Mouse (Mus musculus): ENCODE data around the gene Serpinb6c. TPM values are rescaled to one million over a fixed set of nuclear protein-coding genes. Genes with fewer than 3 reads are reported as not detected.

Gene Serpinb6c
- polyA plus RNA-seq (2015; fragmentation: Nextera tagmentation; extraction: Ambion mirVana): 0.86 and 3.1 TPM in 2 replicates

GRCm38 (mm10) chr13:33905176-33905954 is at the start of gene Serpinb6c:
TSS of gene Serpinb6c (minus strand) at chr13:33905708.

DNA sequence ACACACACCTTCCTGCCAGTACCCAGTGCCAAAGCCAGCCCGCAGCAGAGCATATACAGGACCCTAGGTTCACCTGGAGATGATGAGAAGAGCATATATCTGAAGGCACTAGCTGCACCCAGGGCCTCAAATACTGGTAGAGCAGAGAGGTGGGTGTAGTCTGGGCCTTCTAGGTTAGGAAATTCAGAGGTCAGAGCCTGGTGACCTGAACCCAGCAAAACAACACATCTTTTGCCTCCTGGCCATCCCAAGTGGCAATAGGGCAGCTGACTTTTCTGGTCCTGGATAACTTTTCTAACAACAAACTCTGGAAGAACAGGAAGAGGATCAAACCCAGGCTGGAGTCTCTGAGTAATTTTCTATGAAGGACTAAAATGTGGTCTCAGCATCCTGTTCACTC is 62.2 kb downstream of the Serpinb6c start, which contains the start of gene Serpinb6e:
Serpinb6e (minus strand) TSS at position 101 of the 400 bp plus-strand sequence.

Other genes starting within 250 kb of the Serpinb6c start
- not detected in 2 replicates for gene Serpinb6d, start 244.3 kb downstream of the Serpinb6c start, polyA plus RNA-seq (2015; fragmentation: Nextera tagmentation; extraction: Ambion mirVana)
- 0.08 TPM in 1 of 2 replicates, not detected in the other for gene Serpinb6e, start 62.3 kb downstream of the Serpinb6c start, polyA plus RNA-seq (2015; fragmentation: Nextera tagmentation; extraction: Ambion mirVana)
- gene Nqo2, start 59.0 kb upstream of the Serpinb6c start, polyA plus RNA-seq (2015; fragmentation: Nextera tagmentation; extraction: Ambion mirVana): 39.7 and 54.2 TPM in 2 replicates
- 12.7 and 18.0 TPM in 2 replicates for gene Ripk1, start 96.7 kb upstream of the Serpinb6c start, polyA plus RNA-seq (2015; fragmentation: Nextera tagmentation; extraction: Ambion mirVana)
- gene Serpinb6a, start 97.1 kb upstream of the Serpinb6c start, polyA plus RNA-seq (2015; fragmentation: Nextera tagmentation; extraction: Ambion mirVana): 205 and 267 TPM in 2 replicates
- 68.8 and 124 TPM in 2 replicates for gene Bphl, start 131.9 kb upstream of the Serpinb6c start, polyA plus RNA-seq (2015; fragmentation: Nextera tagmentation; extraction: Ambion mirVana)
- 153 and 442 TPM in 2 replicates for gene Tubb2a, start 172.3 kb upstream of the Serpinb6c start, polyA plus RNA-seq (2015; fragmentation: Nextera tagmentation; extraction: Ambion mirVana)
- 32.6 and 114 TPM in 2 replicates for gene Tubb2b, start 224.8 kb upstream of the Serpinb6c start, polyA plus RNA-seq (2015; fragmentation: Nextera tagmentation; extraction: Ambion mirVana)